Mouse (Mus musculus): Measurements from ENCODE around the gene Mbnl1. TPM values are rescaled to one million over a fixed set of nuclear protein-coding genes. Genes with fewer than 3 reads are reported as not detected.
A peak's percentile ranks its signal among the peaks of the same experiment; 100 is the strongest.

Mbnl1 gene
- polyA plus RNA-seq, 1 experiment from 2014 or later = 47.0 TPM

DNA sequence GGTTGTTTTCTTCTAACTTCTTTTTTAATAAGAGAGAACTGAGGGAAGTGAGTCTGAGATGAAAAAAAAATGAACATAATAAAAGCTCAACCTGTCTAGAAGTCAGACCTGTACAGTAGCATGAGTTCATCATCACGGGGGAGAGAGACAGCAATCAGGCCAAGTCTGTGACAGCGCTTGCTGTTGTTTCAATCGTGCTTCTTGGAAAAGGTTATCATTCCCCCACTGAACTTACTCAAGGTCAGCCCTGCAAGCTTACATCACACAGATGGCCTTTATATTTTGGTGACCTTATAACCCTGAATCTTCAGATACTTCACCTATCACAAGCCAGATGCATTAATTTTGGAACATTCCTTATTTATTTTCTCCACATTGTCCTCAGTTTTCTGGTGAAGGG is 80.4 kb downstream of the Mbnl1 start:
- 89% methylated on average over 3 of the region's 3 CpGs for WGBS
- Histone ChIP-seq H3K9me3 (ENCODE audit: control insufficient read depth, low read length) (no peaks in the 10 kb centered on the region), H3K4me1 (replicated peaks; ENCODE audit: control insufficient read depth, insufficient read depth, low read length) (peaks cover 3% of the 10 kb centered on the region; the same call in 1 of the 2 replicates)

DNA sequence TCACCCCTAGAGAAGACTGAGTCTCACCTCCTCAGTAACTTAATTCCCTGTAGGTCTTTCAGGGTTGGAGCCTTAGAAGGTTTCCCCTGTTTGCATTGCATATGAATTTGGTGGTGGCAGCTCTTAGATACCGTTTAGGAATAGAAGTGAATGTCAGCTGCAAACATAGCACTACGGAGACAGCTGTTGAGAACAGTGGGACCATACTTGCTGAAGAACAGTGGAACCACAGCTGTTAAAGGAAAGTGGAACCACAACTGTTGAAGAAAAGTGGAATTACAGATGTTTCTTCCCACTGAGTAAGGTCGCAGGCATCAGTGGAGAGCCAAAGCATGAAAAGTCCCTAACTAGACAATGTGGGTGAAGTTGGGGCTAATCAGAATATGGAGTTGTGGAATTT is 84.0 kb downstream of the Mbnl1 start:
- Histone ChIP-seq H3K4me3 (replicated peaks; ENCODE audit: low read length) (no peak overlapping the region), H3K27me3 (replicated peaks; ENCODE audit: control insufficient read depth, insufficient read depth, low read length) (no peaks in the 10 kb centered on the region), H3K36me3 (ENCODE audit: control insufficient read depth, insufficient read depth) (no peaks in the 10 kb centered on the region), H3K4me2 (ENCODE audit: low read length) (no peak overlapping the region), H3K4me1 (replicated peaks; ENCODE audit: control insufficient read depth, insufficient read depth, low read length) (peaks cover 9% of the 10 kb centered on the region), H3K27ac (ENCODE audit: low read length) (no peak overlapping the region), H3K9ac (replicated peaks; ENCODE audit: low read depth, low read length) (no peak overlapping the region), H3K9me3 (ENCODE audit: control insufficient read depth, low read length) (no peaks in the 10 kb centered on the region)
- WGBS = 89% methylated on average over 3 of the region's 3 CpGs
- ATAC-seq = no peak

More for the DNA sequence above, 80.4 kb downstream of the Mbnl1 start:
- Histone ChIP-seq H3K9ac (replicated peaks; ENCODE audit: low read depth, low read length) (no peak overlapping the region), H3K36me3 (ENCODE audit: control insufficient read depth, insufficient read depth) (no peaks in the 10 kb centered on the region), H3K27ac (ENCODE audit: low read length) (no peak overlapping the region), H3K4me3 (replicated peaks; ENCODE audit: low read length) (no peak overlapping the region), H3K27me3 (replicated peaks; ENCODE audit: control insufficient read depth, insufficient read depth, low read length) (no peaks in the 10 kb centered on the region), H3K4me2 (ENCODE audit: low read length) (no peak overlapping the region)
- no peak for ATAC-seq

DNA sequence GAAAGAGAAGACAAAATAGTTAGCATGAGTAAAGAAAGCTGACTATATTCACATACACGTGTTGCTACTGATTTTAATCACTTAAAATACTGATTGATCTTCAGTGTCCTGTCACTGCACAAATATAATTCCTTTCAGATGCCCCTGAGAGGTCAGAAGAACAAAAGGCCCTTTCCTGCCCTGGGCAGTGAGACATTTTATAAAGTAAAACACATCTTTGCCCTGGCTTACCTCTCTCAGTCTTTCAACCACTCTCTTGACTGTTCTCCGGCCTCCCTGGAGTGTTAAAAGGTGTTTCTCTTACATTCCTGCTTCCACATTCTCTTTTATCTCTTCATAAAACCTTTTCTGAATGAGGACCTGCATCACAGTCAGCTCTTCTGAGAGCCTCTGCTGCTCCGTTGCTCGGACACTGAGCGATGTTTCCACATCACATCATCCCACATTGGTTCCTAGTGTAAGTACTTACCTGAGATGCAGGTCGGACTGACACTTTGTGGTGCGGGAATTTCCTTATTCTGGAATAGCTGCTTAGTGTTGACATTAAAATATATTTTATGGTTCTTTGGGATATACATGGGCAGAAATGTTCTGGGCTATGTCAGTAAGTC is 85.7 kb downstream of the Mbnl1 start:
- 68% methylated on average over 7 of the region's 7 CpGs for WGBS
- ATAC-seq = no peak

DNA sequence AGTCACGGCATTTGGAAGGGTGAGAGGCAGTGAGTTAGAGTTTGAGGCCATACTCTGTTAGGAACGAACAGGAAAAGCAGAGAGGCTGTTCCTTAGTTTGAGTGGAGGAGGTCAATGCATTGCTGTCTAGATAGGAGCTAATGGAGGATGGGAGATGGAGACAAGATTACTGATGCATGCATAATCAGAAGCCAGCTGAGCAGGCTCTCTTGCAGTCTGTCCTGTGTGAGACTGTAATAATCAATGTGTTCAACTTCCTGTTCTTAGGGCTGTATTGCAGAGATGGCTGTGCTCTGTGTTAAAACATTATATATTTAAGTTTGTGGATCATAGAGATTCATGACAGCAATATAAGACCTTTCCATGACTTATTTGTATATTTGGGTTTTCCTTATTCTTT is 87.1 kb downstream of the Mbnl1 start:
- ATAC-seq = 0 out of 2 replicates have a peak, but pooled peaks have one; percentile 26
- no peaks in the 10 kb centered on the region for H3K27me3 ChIP-seq (replicated peaks; ENCODE audit: control insufficient read depth, insufficient read depth, low read length)
- 81% methylated on average over 2 of the region's 2 CpGs for WGBS

More for the DNA sequence above, 85.7 kb downstream of the Mbnl1 start:
- H3K27me3 ChIP-seq (replicated peaks; ENCODE audit: control insufficient read depth, insufficient read depth, low read length) = no peaks in the 10 kb centered on the region
- no peak overlapping the region for H3K27ac ChIP-seq (ENCODE audit: low read length)
- H3K4me3 ChIP-seq (replicated peaks; ENCODE audit: low read length) = no peak overlapping the region
- H3K9me3 ChIP-seq (ENCODE audit: control insufficient read depth, low read length) = no peaks in the 10 kb centered on the region
- no peak overlapping the region for H3K4me2 ChIP-seq (ENCODE audit: low read length)
- peaks cover 11% of the 10 kb centered on the region for H3K4me1 ChIP-seq (replicated peaks; ENCODE audit: control insufficient read depth, insufficient read depth, low read length)
- no peak overlapping the region for H3K9ac ChIP-seq (replicated peaks; ENCODE audit: low read depth, low read length)
- H3K36me3 ChIP-seq (ENCODE audit: control insufficient read depth, insufficient read depth) = no peaks in the 10 kb centered on the region

DNA sequence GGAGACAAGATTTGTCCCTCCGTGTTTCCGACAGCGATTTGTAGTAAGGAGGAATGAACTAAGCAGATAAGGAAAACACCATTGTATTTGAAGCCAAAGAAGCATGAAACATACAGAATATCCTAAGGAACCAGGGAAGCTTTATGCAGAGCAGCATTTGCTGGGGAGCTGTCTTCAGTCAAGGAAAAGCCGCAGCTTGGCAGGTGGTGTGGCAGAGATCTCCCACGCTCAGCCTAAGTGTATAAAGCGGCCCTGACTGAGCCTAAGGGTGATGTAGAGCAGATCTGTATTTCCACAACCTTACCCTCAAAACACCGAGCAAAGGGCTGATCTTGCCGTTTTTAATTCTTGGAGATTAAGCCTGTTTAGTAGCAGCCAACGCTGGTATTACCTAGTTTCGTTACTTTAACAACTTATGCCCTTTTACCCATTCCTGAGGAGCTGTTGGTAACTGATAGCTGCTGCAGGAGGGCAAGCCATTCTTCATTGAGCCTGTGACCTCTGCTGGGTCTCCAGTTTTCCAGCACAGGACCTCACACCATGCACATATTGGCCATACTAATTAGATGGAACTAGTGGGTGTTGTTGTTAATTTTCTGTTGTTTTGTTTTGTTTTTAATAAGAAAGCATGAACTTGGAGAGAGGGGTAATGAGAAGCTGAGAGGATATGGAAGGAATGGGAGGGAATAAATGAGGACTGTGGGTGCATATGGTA is 91.1 kb downstream of the Mbnl1 start:
- WGBS = 33% methylated on average over 10 of the region's 10 CpGs
- no peak overlapping the region for H3K27ac ChIP-seq (ENCODE audit: low read length)
- no peak overlapping the region for H3K4me2 ChIP-seq (ENCODE audit: low read length)

More for the DNA sequence above, 87.1 kb downstream of the Mbnl1 start:
- Histone ChIP-seq H3K9me3 (ENCODE audit: control insufficient read depth, low read length) (no peaks in the 10 kb centered on the region), H3K36me3 (ENCODE audit: control insufficient read depth, insufficient read depth) (no peaks in the 10 kb centered on the region), H3K4me1 (replicated peaks; ENCODE audit: control insufficient read depth, insufficient read depth, low read length) (peaks cover 21% of the 10 kb centered on the region), H3K4me3 (replicated peaks; ENCODE audit: low read length) (no peak overlapping the region), H3K9ac (replicated peaks; ENCODE audit: low read depth, low read length) (no peak overlapping the region), H3K4me2 (ENCODE audit: low read length) (no peak overlapping the region), H3K27ac (ENCODE audit: low read length) (no peak overlapping the region)

DNA sequence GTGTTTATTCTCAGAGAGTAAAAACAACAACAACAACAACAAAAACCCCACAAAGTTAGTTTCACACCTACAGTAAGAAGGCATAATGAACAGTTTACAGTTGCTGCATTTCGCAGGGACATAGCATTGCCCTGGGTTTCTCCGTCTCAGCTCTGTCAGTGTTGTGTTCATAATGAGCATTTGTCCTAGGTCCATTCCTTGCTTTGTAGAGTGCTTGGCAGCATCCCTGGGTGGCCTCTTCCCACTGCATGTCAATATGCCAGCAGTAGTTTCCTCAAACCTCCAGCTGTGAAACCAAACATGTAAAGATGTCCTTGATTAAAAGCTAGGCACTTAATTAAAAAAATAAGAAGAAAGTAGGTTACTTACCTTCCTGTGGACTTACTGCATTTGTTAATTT is 91.6 kb downstream of the Mbnl1 start:
- Histone ChIP-seq H3K9ac (replicated peaks; ENCODE audit: low read depth, low read length) (no peak overlapping the region), H3K4me2 (ENCODE audit: low read length) (no peak overlapping the region), H3K9me3 (ENCODE audit: control insufficient read depth, low read length) (no peaks in the 10 kb centered on the region), H3K27ac (ENCODE audit: low read length) (no peak overlapping the region), H3K4me3 (replicated peaks; ENCODE audit: low read length) (no peak overlapping the region), H3K4me1 (replicated peaks; ENCODE audit: control insufficient read depth, insufficient read depth, low read length) (peaks cover 31% of the 10 kb centered on the region), H3K36me3 (ENCODE audit: control insufficient read depth, insufficient read depth) (no peaks in the 10 kb centered on the region), H3K27me3 (replicated peaks; ENCODE audit: control insufficient read depth, insufficient read depth, low read length) (no peaks in the 10 kb centered on the region)
- peak; percentile 17; the same call in 1 of the 2 replicates for ATAC-seq
- 19% methylated on average over 2 of the region's 2 CpGs for WGBS

More for the DNA sequence above, 91.1 kb downstream of the Mbnl1 start:
- peak; percentile 5; the same call in 1 of the 2 replicates for ATAC-seq
- Histone ChIP-seq H3K27me3 (replicated peaks; ENCODE audit: control insufficient read depth, insufficient read depth, low read length) (no peaks in the 10 kb centered on the region), H3K36me3 (ENCODE audit: control insufficient read depth, insufficient read depth) (no peaks in the 10 kb centered on the region), H3K9me3 (ENCODE audit: control insufficient read depth, low read length) (no peaks in the 10 kb centered on the region), H3K4me1 (replicated peaks; ENCODE audit: control insufficient read depth, insufficient read depth, low read length) (peaks cover 28% of the 10 kb centered on the region), H3K9ac (replicated peaks; ENCODE audit: low read depth, low read length) (no peak overlapping the region), H3K4me3 (replicated peaks; ENCODE audit: low read length) (no peak overlapping the region)

DNA sequence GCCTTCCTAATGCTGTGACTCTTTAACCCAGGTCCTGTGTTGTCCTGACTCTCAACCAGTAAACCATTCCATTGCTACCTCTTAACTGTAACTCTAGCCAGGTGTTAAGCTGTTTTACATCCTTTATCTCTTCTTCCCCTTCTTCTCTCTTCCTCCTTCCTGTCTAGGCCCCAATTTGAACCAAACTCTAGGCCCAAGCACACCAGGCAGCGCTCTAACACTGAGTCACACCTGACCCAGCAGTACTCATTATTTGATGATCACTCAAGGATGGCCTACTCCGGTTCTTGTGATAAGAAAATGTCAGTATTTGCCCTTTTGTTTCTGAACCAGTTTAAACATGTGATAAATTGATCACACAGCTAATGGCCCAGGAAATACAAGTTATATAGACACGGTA is 92.6 kb downstream of the Mbnl1 start:
- Histone ChIP-seq H3K9me3 (ENCODE audit: control insufficient read depth, low read length) (no peaks in the 10 kb centered on the region), H3K36me3 (ENCODE audit: control insufficient read depth, insufficient read depth) (no peaks in the 10 kb centered on the region), H3K4me3 (replicated peaks; ENCODE audit: low read length) (no peak overlapping the region), H3K4me1 (replicated peaks; ENCODE audit: control insufficient read depth, insufficient read depth, low read length) (peaks cover 29% of the 10 kb centered on the region), H3K27me3 (replicated peaks; ENCODE audit: control insufficient read depth, insufficient read depth, low read length) (no peaks in the 10 kb centered on the region), H3K4me2 (ENCODE audit: low read length) (no peak overlapping the region), H3K27ac (ENCODE audit: low read length) (no peak overlapping the region), H3K9ac (replicated peaks; ENCODE audit: low read depth, low read length) (no peak overlapping the region)
- 94% methylated on average over 3 of the region's 3 CpGs for WGBS
- no peak for ATAC-seq

DNA sequence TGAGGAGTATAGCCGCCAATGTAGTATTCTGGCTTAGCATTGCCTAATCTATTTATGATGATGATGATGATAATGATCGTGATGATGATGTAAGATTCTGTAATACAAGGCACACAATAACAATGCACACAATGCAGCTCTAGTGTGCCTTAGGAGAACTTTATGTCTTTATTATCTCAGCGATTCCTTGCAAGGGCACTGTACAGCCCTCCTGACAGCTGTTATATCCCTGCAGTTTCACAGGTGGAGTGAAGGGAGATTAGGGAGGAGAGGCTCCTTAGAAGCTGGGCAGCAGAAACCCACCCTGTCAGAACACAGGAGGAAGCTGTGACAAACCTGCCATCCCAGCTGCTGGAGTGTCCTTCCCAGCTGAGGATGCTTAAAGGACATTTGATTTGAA is 93.3 kb downstream of the Mbnl1 start:
- ATAC-seq = no peak
- Histone ChIP-seq H3K9me3 (ENCODE audit: control insufficient read depth, low read length) (no peaks in the 10 kb centered on the region), H3K4me1 (replicated peaks; ENCODE audit: control insufficient read depth, insufficient read depth, low read length) (peaks cover 30% of the 10 kb centered on the region), H3K27ac (ENCODE audit: low read length) (no peak overlapping the region), H3K36me3 (ENCODE audit: control insufficient read depth, insufficient read depth) (no peaks in the 10 kb centered on the region), H3K4me3 (replicated peaks; ENCODE audit: low read length) (no peak overlapping the region), H3K4me2 (ENCODE audit: low read length) (no peak overlapping the region), H3K27me3 (replicated peaks; ENCODE audit: control insufficient read depth, insufficient read depth, low read length) (no peaks in the 10 kb centered on the region), H3K9ac (replicated peaks; ENCODE audit: low read depth, low read length) (no peak overlapping the region)
- 78% methylated on average over 3 of the region's 3 CpGs for WGBS

DNA sequence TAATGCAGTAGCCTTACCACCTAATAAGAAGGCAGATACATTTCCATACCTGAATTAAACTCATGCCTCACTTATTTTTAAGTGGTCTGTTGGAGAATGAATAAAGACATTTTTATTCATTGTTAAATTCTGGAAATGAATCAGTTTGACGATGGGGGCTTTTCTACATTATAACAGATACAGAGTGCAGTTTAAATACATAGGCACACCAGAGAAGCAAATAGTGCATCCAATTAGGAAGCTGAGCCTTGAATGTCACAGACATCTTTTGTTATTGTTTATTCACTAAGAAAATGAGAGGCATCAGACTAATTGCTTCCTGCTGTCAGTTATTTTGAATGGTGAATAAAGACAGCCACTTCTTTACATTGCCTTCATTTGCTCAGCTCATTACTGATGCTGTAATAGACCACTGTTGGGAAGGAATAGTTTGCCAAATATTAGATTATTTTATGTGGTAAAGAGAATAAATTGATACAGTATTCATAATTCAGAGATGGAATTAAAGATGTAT is 95.6 kb downstream of the Mbnl1 start:
- H3K4me3 ChIP-seq (replicated peaks; ENCODE audit: low read length) = no peak overlapping the region
- no peaks in the 10 kb centered on the region for H3K9me3 ChIP-seq (ENCODE audit: control insufficient read depth, low read length)
- no peak overlapping the region for H3K27ac ChIP-seq (ENCODE audit: low read length)
- H3K4me1 ChIP-seq (replicated peaks; ENCODE audit: control insufficient read depth, insufficient read depth, low read length) = peaks cover 28% of the 10 kb centered on the region
- WGBS = 8% methylated on average over 1 of the region's 1 CpGs
- no peaks in the 10 kb centered on the region for H3K36me3 ChIP-seq (ENCODE audit: control insufficient read depth, insufficient read depth)
- H3K9ac ChIP-seq (replicated peaks; ENCODE audit: low read depth, low read length) = no peak overlapping the region
- H3K4me2 ChIP-seq (ENCODE audit: low read length) = no peak overlapping the region
- no peaks in the 10 kb centered on the region for H3K27me3 ChIP-seq (replicated peaks; ENCODE audit: control insufficient read depth, insufficient read depth, low read length)
- peak; percentile 62 for ATAC-seq
